Mouse (Mus musculus) forebrain, embryonic 16.5 days (tissue): ENCODE measurements around the gene Wfdc16. TPM values are rescaled to one million over a fixed set of nuclear protein-coding genes. Genes with fewer than 3 reads are reported as not detected.

Experiments
- ATAC-seq: fragments of 200-750 bp; cut with Nextera tagmentation; 2 replicates; pipeline ENCODE4 v1.8.0; 2017; ENCODE audit warnings: mild to moderate bottlenecking, moderate library complexity
- H3K27ac ChIP-seq: fragments of 300-500 bp; sonication (generic); 2 replicates; pipeline ENCODE4 v1.5.1; 2014; ENCODE audit warnings: low read length, control low read depth
- H3K27me3 ChIP-seq: fragments of 300-500 bp; sonication (generic); replicated peaks from 2 replicates; pipeline ENCODE4 v1.6.1; 2014; ENCODE audit warnings: low read length; ENCODE audit not compliant: control insufficient read depth, insufficient read depth
- H3K36me3 ChIP-seq: fragments of 300-500 bp; sonication (generic); 2 replicates; pipeline ENCODE4 v1.6.1; 2014; ENCODE audit not compliant: control insufficient read depth, insufficient read depth
- H3K4me1 ChIP-seq: fragments of 300-500 bp; sonication (generic); replicated peaks from 2 replicates; pipeline ENCODE4 v1.6.1; 2014; ENCODE audit warnings: low read length; ENCODE audit not compliant: control insufficient read depth, insufficient read depth
- H3K4me2 ChIP-seq: fragments of 300-500 bp; sonication (generic); 2 replicates; pipeline ENCODE4 v1.6.1; 2014; ENCODE audit warnings: mild to moderate bottlenecking, low read length, control low read depth
- H3K4me3 ChIP-seq: fragments of 300-500 bp; sonication (generic); replicated peaks from 2 replicates; pipeline ENCODE4 v1.5.1; 2014; ENCODE audit warnings: mild to moderate bottlenecking, low read length, control low read depth
- H3K9ac ChIP-seq: fragments of 300-500 bp; sonication (generic); replicated peaks from 2 replicates; pipeline ENCODE4 v1.6.1; 2014; ENCODE audit warnings: low read depth, low read length, control low read depth
- H3K9me3 ChIP-seq: fragments of 300-500 bp; sonication (generic); 2 replicates; pipeline ENCODE4 v1.6.1; 2016; ENCODE audit warnings: low read length; ENCODE audit not compliant: control insufficient read depth
- WGBS: fragments of 180-500 bp; shearing (Covaris S2); extraction: QIAGEN DNeasy Blood & Tissue Kit; methylation state at CpG from one replicate; pipeline ENCODE4 v1.1.7; 2014; 5-methylcytosine and 5-hydroxymethylcytosine counted together
- polyA plus RNA-seq: library from polyadenylated mRNA; unstranded; fragments of >200 nt; fragmentation: Nextera tagmentation; extraction: Ambion mirVana; gene quantifications from 2 replicates; pipeline ENCODE4 v1.2.1, GENCODE M21; 2015

Wfdc16 gene
- not detected in 2 replicates for polyA plus RNA-seq

- no peak for ATAC-seq
- no peaks in the 10 kb centered on the region for H3K27me3 ChIP-seq
- H3K4me2 ChIP-seq: no peak within 1 kb of the TSS
- 90% methylated on average over 3 of the region's 3 CpGs for WGBS
- H3K4me3 ChIP-seq: no peak within 1 kb of the TSS
- no peak within 1 kb of the TSS for H3K9ac ChIP-seq
- no peaks in the 10 kb centered on the region for H3K36me3 ChIP-seq
- peaks cover 2% of the 10 kb centered on the region; the same call in 1 of the 2 replicates for H3K9me3 ChIP-seq
- H3K4me1 ChIP-seq: no peaks in the 10 kb centered on the region; the same call in 1 of the 2 replicates
- H3K27ac ChIP-seq: no peak within 1 kb of the TSS
These were observed at the start of gene Wfdc16 for GRCm38 (mm10) chr2:164638696-164639095. Gene Wfdc16, minus strand, starts transcription at chr2:164638796.

GRCm38 (mm10) chr2:164684807-164685206 is 46.2 kb upstream of the Wfdc16 start, which contains the start of gene Wfdc13:
Gene Wfdc13, plus strand, starts transcription at chr2:164685107.
- Histone ChIP-seq H3K36me3 (no peaks in the 10 kb centered on the region), H3K9ac (no peak within 1 kb of the TSS), H3K27me3 (no peaks in the 10 kb centered on the region; the same call in 1 of the 2 replicates), H3K9me3 (no peaks in the 10 kb centered on the region), H3K4me3 (no peak within 1 kb of the TSS), H3K27ac (no peak within 1 kb of the TSS), H3K4me1 (no peaks in the 10 kb centered on the region), H3K4me2 (no peak within 1 kb of the TSS)
- ATAC-seq: no peak
- WGBS: 66% methylated on average over 3 of the region's 3 CpGs

GRCm38 (mm10) chr2:164679906-164680305 is 41.3 kb upstream of the Wfdc16 start:
- no peaks in the 10 kb centered on the region for H3K36me3 ChIP-seq
- no peaks in the 10 kb centered on the region for H3K27me3 ChIP-seq
- 73% methylated on average over 3 of the region's 3 CpGs for WGBS
- no peak overlapping the region for H3K9ac ChIP-seq
- H3K4me2 ChIP-seq: no peak overlapping the region
- no peak for ATAC-seq
- H3K9me3 ChIP-seq: no peaks in the 10 kb centered on the region
- no peak overlapping the region for H3K4me3 ChIP-seq
- H3K27ac ChIP-seq: no peak overlapping the region
- peaks cover 3% of the 10 kb centered on the region; the same call in 1 of the 2 replicates for H3K4me1 ChIP-seq

GRCm38 (mm10) chr2:164678848-164679625 is 40.4 kb upstream of the Wfdc16 start:
- H3K9ac ChIP-seq: no peak overlapping the region
- no peaks in the 10 kb centered on the region for H3K36me3 ChIP-seq
- H3K27ac ChIP-seq: no peak overlapping the region
- H3K4me1 ChIP-seq: peaks cover 3% of the 10 kb centered on the region; the same call in 1 of the 2 replicates
- peak overlapping the region; percentile 31 for H3K4me3 ChIP-seq
- 22% methylated on average over 19 of the region's 19 CpGs for WGBS
- peak overlapping the region; percentile 43 for H3K4me2 ChIP-seq
- H3K9me3 ChIP-seq: no peaks in the 10 kb centered on the region
- ATAC-seq: peak; percentile 38; the same call in 1 of the 2 replicates
- H3K27me3 ChIP-seq: no peaks in the 10 kb centered on the region

GRCm38 (mm10) chr2:164676916-164677685 is 38.5 kb upstream of the Wfdc16 start:
- no peak for ATAC-seq
- H3K9me3 ChIP-seq: no peaks in the 10 kb centered on the region
- 85% methylated on average over 16 of the region's 16 CpGs for WGBS

GRCm38 (mm10) chr2:164676103-164676502 is 37.5 kb upstream of the Wfdc16 start:
- peaks cover 3% of the 10 kb centered on the region; the same call in 1 of the 2 replicates for H3K4me1 ChIP-seq
- WGBS: 79% methylated on average over 7 of the region's 7 CpGs
- H3K9ac ChIP-seq: no peak overlapping the region
- H3K36me3 ChIP-seq: no peaks in the 10 kb centered on the region
- no peak overlapping the region for H3K4me3 ChIP-seq
- H3K27me3 ChIP-seq: no peaks in the 10 kb centered on the region
- H3K4me2 ChIP-seq: no peak overlapping the region
- no peak overlapping the region for H3K27ac ChIP-seq
- ATAC-seq: no peak
- no peaks in the 10 kb centered on the region for H3K9me3 ChIP-seq

More at GRCm38 (mm10) chr2:164676916-164677685, 38.5 kb upstream of the Wfdc16 start:
- H3K4me1 ChIP-seq: peaks cover 3% of the 10 kb centered on the region; the same call in 1 of the 2 replicates
- no peaks in the 10 kb centered on the region for H3K36me3 ChIP-seq
- no peak overlapping the region for H3K4me3 ChIP-seq
- no peaks in the 10 kb centered on the region for H3K27me3 ChIP-seq
- no peak overlapping the region for H3K27ac ChIP-seq
- H3K9ac ChIP-seq: no peak overlapping the region
- no peak overlapping the region for H3K4me2 ChIP-seq

- ATAC-seq: no peak
- 84% methylated on average over 7 of the region's 7 CpGs for whole genome bisulfite sequencing
- H3K36me3 ChIP-seq: no peaks in the 10 kb centered on the region
These were observed 35.4 kb upstream of the Wfdc16 start, which contains the start of gene Wfdc11 for GRCm38 (mm10) chr2:164673987-164674386. Gene Wfdc11, minus strand, starts transcription at chr2:164674087.

GRCm38 (mm10) chr2:164670938-164671337 is 32.3 kb upstream of the Wfdc16 start:
- H3K27ac ChIP-seq: no peak overlapping the region
- H3K9me3 ChIP-seq: no peaks in the 10 kb centered on the region
- no peak overlapping the region for H3K9ac ChIP-seq
- no peaks in the 10 kb centered on the region for H3K4me1 ChIP-seq
- no peak overlapping the region for H3K4me3 ChIP-seq
- 32% methylated on average over 1 of the region's 1 CpGs for WGBS
- no peak for ATAC-seq
- H3K36me3 ChIP-seq: no peaks in the 10 kb centered on the region
- H3K27me3 ChIP-seq: no peaks in the 10 kb centered on the region
- no peak overlapping the region for H3K4me2 ChIP-seq

More at GRCm38 (mm10) chr2:164673987-164674386, 35.4 kb upstream of the Wfdc16 start, which contains the start of gene Wfdc11:
- no peak within 1 kb of the TSS for H3K27ac ChIP-seq
- no peaks in the 10 kb centered on the region for H3K27me3 ChIP-seq
- no peak within 1 kb of the TSS for H3K4me2 ChIP-seq
- no peaks in the 10 kb centered on the region for H3K9me3 ChIP-seq
- H3K4me1 ChIP-seq: peaks cover 3% of the 10 kb centered on the region; the same call in 1 of the 2 replicates
- H3K9ac ChIP-seq: no peak within 1 kb of the TSS
- H3K4me3 ChIP-seq: no peak within 1 kb of the TSS

GRCm38 (mm10) chr2:164670261-164670660 is 31.7 kb upstream of the Wfdc16 start:
- Histone ChIP-seq H3K27ac (no peak overlapping the region), H3K4me3 (no peak overlapping the region), H3K9ac (no peak overlapping the region), H3K4me1 (no peaks in the 10 kb centered on the region), H3K9me3 (no peaks in the 10 kb centered on the region), H3K4me2 (no peak overlapping the region), H3K36me3 (no peaks in the 10 kb centered on the region), H3K27me3 (no peaks in the 10 kb centered on the region)
- WGBS: 90% methylated on average over 5 of the region's 5 CpGs
- ATAC-seq: no peak
